Mouse (Mus musculus): ENCODE measurements around the gene Capn12.

DNA sequence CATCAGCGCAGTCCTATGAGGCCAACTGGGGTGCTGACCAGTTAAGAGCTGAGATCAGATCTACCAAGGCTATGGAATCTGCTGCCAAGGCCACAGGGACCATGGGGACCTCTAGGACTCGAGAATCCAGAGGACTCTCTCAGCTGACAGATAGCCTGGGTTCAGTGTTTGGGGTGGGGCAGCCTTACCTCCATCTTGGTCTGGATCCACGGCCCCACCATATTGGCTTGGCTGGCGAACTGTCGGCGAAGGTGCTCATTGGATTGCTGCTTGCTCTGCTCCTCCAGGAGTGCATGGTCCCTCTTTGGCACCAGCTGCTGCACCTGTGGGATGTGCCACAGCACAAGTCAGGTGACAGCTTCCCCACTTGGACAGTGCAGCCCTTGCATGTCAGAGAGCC lies 16.4 kb downstream of the Capn12 start:
- TF ChIP-seq CTCF (IDR thresholded peaks at IDR 0.05; ENCODE audit: low read depth): no peak
- no peak for TF ChIP-seq EP300 (optimal IDR thresholded peaks at IDR 0.05)
